Mouse (Mus musculus) midbrain, embryonic 16.5 days (tissue): ENCODE data around the gene Slc15a3. TPM values are rescaled to one million over a fixed set of nuclear protein-coding genes. Genes with fewer than 3 reads are reported as not detected.
A peak's percentile ranks its signal among the peaks of the same experiment; 100 is the strongest.

Source experiments
- ATAC-seq: fragments of 200-750 bp; cut with Nextera tagmentation; 2 replicates; pipeline ENCODE4 v1.8.0; 2017; ENCODE audit warnings: moderate TSS enrichment
- H3K27ac ChIP-seq: fragments of 300-500 bp; sonication (generic); 2 replicates; pipeline ENCODE4 v1.5.1; 2014; ENCODE audit warnings: mild to moderate bottlenecking, low read length, mixed read lengths
- H3K27me3 ChIP-seq: fragments of 300-500 bp; sonication (generic); 2 replicates; pipeline ENCODE4 v1.6.1; 2014; ENCODE audit warnings: low read depth, low read length, mixed read lengths; ENCODE audit not compliant: control insufficient read depth, insufficient read depth
- H3K36me3 ChIP-seq: fragments of 300-500 bp; sonication (generic); 2 replicates; pipeline ENCODE4 v1.6.1; 2014; ENCODE audit warnings: mild to moderate bottlenecking, low read length, moderate library complexity, mixed read lengths; ENCODE audit not compliant: control insufficient read depth, insufficient read depth
- H3K4me1 ChIP-seq: fragments of 300-500 bp; sonication (generic); 2 replicates; pipeline ENCODE4 v1.6.1; 2014; ENCODE audit warnings: mild to moderate bottlenecking, low read length, mixed read lengths; ENCODE audit not compliant: control insufficient read depth, insufficient read depth
- H3K4me2 ChIP-seq: fragments of 300-500 bp; sonication (generic); 2 replicates; pipeline ENCODE4 v1.6.1; 2014; ENCODE audit warnings: mild to moderate bottlenecking, low read length, mixed read lengths
- H3K4me3 ChIP-seq: fragments of 300-500 bp; sonication (generic); 2 replicates; pipeline ENCODE4 v1.5.1; 2014; ENCODE audit warnings: low read depth, mild to moderate bottlenecking, low read length, moderate library complexity, mixed read lengths
- H3K9ac ChIP-seq: fragments of 300-500 bp; sonication (generic); 2 replicates; pipeline ENCODE4 v1.6.1; 2014; ENCODE audit warnings: low read depth, low read length, mixed read lengths
- H3K9me3 ChIP-seq: fragments of 300-500 bp; sonication (generic); replicated peaks from 2 replicates; pipeline ENCODE4 v1.6.1; 2014; ENCODE audit warnings: mild to moderate bottlenecking, low read length, mixed read lengths; ENCODE audit not compliant: control insufficient read depth, poor library complexity, severe bottlenecking
- WGBS: fragments of 180-500 bp; shearing (Covaris S2); extraction: QIAGEN DNeasy Blood & Tissue Kit; methylation state at CpG from one replicate; pipeline ENCODE4 v1.1.7; 2014; 5-methylcytosine and 5-hydroxymethylcytosine counted together
- polyA plus RNA-seq: library from polyadenylated mRNA; unstranded; fragments of >200 nt; fragmentation: Nextera tagmentation; extraction: Ambion mirVana; gene quantifications from 2 replicates; pipeline ENCODE4 v1.2.1, GENCODE M21; 2015

Slc15a3 gene
- 0.27 and 0.30 TPM in 2 replicates for polyA plus RNA-seq

DNA sequence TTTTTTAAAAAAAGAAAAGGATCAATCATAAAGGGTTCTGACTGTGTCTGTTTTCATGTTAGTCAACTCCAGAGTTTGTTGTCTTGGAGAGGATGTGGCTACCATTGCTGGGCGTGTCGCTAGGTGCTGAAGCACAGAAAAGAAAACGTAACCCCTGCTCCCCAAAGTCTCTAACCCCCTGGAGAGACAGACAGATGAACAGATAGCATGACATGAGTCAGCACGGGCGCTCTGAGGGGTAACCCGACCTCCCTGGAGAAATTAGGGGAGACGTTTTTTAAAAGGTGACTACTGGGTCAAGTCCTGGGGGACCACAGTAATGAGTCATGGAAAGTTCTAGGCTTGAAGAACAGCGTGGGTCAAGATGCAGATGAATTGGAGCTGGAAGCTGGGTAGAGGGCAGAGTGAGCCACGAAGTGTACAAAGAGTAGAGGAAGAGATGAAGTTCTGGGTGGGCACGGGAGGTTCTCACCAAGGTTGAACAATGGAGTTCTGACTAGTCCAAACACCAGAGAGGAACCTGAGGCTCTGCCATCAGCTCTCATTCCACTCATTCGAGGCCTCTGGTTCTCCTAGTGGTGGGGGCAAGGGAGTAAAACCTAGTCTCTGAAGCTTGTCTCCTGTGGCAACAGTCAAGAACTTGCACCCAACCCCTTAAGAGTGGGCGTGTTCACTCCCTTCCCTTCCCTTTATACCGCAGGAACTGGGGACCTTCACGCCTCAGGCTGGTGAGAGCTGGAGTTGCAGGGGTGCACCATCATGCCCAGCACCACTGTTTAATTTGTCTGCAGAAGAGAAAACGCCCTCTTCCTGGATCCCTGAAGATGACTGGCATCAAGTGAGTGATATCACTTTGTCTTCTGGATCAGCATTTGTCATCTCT lies at the start of gene Slc15a3:
Gene Slc15a3, plus strand, starts transcription at position 718 of the 883 bp plus-strand sequence.
- Histone ChIP-seq H3K4me2 (no peak within 1 kb of the TSS), H3K9ac (no peak within 1 kb of the TSS), H3K4me3 (no peak within 1 kb of the TSS), H3K36me3 (no peaks in the 10 kb centered on the region), H3K27me3 (no peaks in the 10 kb centered on the region), H3K27ac (no peak within 1 kb of the TSS), H3K4me1 (no peaks in the 10 kb centered on the region), H3K9me3 (no peaks in the 10 kb centered on the region)
- WGBS: 87% methylated on average over 15 of the region's 15 CpGs
- no peak for ATAC-seq

- Histone ChIP-seq H3K9ac (no peak overlapping the region), H3K4me1 (no peaks in the 10 kb centered on the region), H3K4me2 (no peak overlapping the region), H3K4me3 (no peak overlapping the region), H3K27ac (no peak overlapping the region), H3K36me3 (no peaks in the 10 kb centered on the region), H3K27me3 (no peaks in the 10 kb centered on the region), H3K9me3 (no peaks in the 10 kb centered on the region)
- WGBS: 78% methylated on average over 9 of the region's 9 CpGs
- no peak for ATAC-seq
Measured at GRCm38 (mm10) chr19:10790323-10790722, 49.2 kb upstream of the Slc15a3 start.

GRCm38 (mm10) chr19:10793044-10793443 lies 46.5 kb upstream of the Slc15a3 start:
- Histone ChIP-seq H3K9ac (no peak overlapping the region), H3K27ac (no peak overlapping the region), H3K9me3 (no peaks in the 10 kb centered on the region), H3K4me2 (no peak overlapping the region), H3K36me3 (no peaks in the 10 kb centered on the region), H3K4me3 (no peak overlapping the region), H3K27me3 (no peaks in the 10 kb centered on the region), H3K4me1 (no peaks in the 10 kb centered on the region)
- ATAC-seq: no peak
- WGBS: 55% methylated on average over 3 of the region's 3 CpGs

DNA sequence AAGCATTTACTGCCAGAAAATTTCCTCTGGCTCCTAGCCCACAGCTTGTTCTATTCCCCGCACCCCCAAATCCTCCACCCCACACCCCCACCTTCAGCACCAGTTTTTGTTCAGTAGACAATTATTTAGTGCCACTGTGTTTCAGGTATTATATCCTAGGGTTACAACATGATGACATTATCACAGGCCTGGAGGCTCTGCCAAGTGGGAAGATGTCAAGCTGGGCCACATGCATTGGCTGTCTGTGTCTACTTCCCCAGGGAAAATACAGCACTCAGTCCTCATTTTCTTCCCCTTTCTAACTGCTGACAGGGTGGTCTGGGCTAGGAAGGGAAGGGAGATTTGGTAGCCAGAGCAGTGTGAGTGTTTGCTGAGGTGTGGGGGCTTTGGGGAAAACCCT lies 44.6 kb upstream of the Slc15a3 start:
- Histone ChIP-seq H3K27ac (no peak overlapping the region), H3K36me3 (no peaks in the 10 kb centered on the region), H3K4me3 (no peak overlapping the region), H3K9me3 (no peaks in the 10 kb centered on the region), H3K9ac (no peak overlapping the region), H3K27me3 (no peaks in the 10 kb centered on the region), H3K4me2 (no peak overlapping the region), H3K4me1 (no peaks in the 10 kb centered on the region)
- WGBS: 85% methylated on average over 1 of the region's 1 CpGs
- no peak for ATAC-seq

GRCm38 (mm10) chr19:10798576-10798975 lies 41.0 kb upstream of the Slc15a3 start:
- H3K4me1 ChIP-seq: no peaks in the 10 kb centered on the region
- no peaks in the 10 kb centered on the region for H3K27me3 ChIP-seq
- H3K4me3 ChIP-seq: no peak overlapping the region
- H3K9me3 ChIP-seq: no peaks in the 10 kb centered on the region
- no peak overlapping the region for H3K9ac ChIP-seq
- 79% methylated on average over 10 of the region's 10 CpGs for WGBS
- no peaks in the 10 kb centered on the region for H3K36me3 ChIP-seq
- no peak for ATAC-seq
- no peak overlapping the region for H3K4me2 ChIP-seq
- no peak overlapping the region for H3K27ac ChIP-seq

GRCm38 (mm10) chr19:10799155-10799554 lies 40.4 kb upstream of the Slc15a3 start:
- 94% methylated on average over 17 of the region's 17 CpGs for WGBS
- Histone ChIP-seq H3K36me3 (no peaks in the 10 kb centered on the region), H3K9ac (no peak overlapping the region), H3K27ac (no peak overlapping the region), H3K4me1 (no peaks in the 10 kb centered on the region), H3K4me3 (no peak overlapping the region), H3K9me3 (no peaks in the 10 kb centered on the region), H3K4me2 (no peak overlapping the region), H3K27me3 (no peaks in the 10 kb centered on the region)
- no peak for ATAC-seq

DNA sequence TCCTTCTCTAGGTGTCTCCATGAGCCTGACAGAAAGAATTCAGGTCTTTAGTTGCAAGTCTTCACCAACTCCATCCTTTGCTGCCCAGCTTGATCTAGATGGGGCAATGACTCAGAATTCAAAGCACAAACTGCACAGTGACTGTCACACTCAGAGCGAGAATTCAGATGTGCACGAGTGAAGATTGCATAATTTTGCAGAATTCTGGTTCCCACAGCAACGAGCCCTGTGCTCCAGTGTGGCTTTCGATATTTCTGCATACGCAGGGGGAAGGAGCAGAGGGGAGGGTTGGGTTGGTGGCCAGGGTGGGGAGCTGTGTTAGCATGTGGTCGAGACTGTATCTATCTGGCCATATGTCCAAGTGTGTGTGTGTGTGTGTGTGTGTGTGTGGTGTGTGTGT lies 38.5 kb upstream of the Slc15a3 start:
- no peak overlapping the region; the same call in 1 of the 2 replicates for H3K27ac ChIP-seq
- 44% methylated on average over 6 of the region's 6 CpGs for WGBS
- peak; percentile 77 for ATAC-seq

DNA sequence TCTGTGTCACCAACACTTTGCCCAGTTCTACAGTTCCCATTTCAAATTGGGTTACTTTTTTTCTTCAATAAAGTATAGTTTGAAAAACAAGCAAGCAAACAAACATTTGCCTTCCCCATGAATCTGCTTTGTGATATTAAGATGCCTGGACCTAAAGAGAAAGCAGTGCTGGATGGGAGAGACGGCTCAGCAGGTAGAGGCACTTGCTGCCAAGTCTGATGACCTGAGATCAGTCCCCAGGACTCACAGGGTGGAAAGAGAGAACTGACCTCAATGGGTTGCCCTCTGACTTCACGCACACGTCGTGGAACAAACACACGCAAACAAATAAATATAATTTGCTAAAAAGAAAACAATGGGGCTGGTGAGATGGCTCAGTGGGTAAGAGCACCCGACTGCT lies 37.6 kb upstream of the Slc15a3 start:
- Histone ChIP-seq H3K9ac (no peak overlapping the region), H3K4me3 (no peak overlapping the region), H3K9me3 (no peaks in the 10 kb centered on the region), H3K36me3 (no peaks in the 10 kb centered on the region), H3K4me1 (no peaks in the 10 kb centered on the region), H3K4me2 (no peak overlapping the region), H3K27me3 (no peaks in the 10 kb centered on the region), H3K27ac (no peak overlapping the region)
- 82% methylated on average over 6 of the region's 6 CpGs for WGBS
- no peak for ATAC-seq

More for the DNA sequence above, 38.5 kb upstream of the Slc15a3 start:
- Histone ChIP-seq H3K4me3 (no peak overlapping the region), H3K4me2 (no peak overlapping the region), H3K27me3 (no peaks in the 10 kb centered on the region), H3K9ac (no peak overlapping the region; the same call in 1 of the 2 replicates), H3K36me3 (no peaks in the 10 kb centered on the region), H3K9me3 (no peaks in the 10 kb centered on the region), H3K4me1 (no peaks in the 10 kb centered on the region)

DNA sequence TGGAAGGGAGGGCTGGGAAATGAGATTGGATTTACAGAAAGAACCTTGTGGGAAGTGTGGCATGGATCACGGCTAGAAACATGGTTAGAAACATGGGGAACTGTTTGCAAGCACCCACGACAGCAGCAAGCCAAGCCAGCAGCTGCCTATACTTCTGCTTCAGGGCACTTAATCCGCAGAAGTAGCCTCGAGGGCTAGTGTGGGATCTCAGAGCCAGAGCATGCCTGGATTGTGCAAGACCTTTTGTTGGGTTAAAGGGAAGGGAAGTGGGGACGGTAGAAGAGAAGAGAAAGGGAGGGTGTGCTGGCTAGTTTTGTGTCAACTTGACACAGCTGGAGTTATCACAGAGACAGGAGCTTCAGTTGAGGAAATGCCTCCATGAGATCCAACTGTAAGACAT lies 35.8 kb upstream of the Slc15a3 start:
- Histone ChIP-seq H3K4me1 (no peaks in the 10 kb centered on the region), H3K27ac (no peak overlapping the region), H3K4me3 (no peak overlapping the region), H3K27me3 (no peaks in the 10 kb centered on the region), H3K9ac (no peak overlapping the region), H3K9me3 (no peaks in the 10 kb centered on the region), H3K36me3 (no peaks in the 10 kb centered on the region), H3K4me2 (no peak overlapping the region)
- 65% methylated on average over 5 of the region's 5 CpGs for WGBS
- ATAC-seq: no peak
